Mouse (Mus musculus): ENCODE measurements at regions not wholly inside any gene's neighbourhood (a gene's known extent, or its start where the extent isn't known, plus 50 kb on each side); places are given as distances from the start of the nearest gene placed in this dataset.

- no peak for ATAC-seq (ENCODE audit: extremely low read depth, insufficient number of reproducible peaks, low FRiP score, poor library complexity, severe bottlenecking)
- Histone ChIP-seq H3K36me3 (replicated peaks) (no peaks in the 10 kb centered on the region), H3K4me1 (ENCODE audit: insufficient read depth, low read depth, low read length) (no peaks in the 10 kb centered on the region), H3K4me3 (ENCODE audit: low read depth, low read length) (no peak overlapping the region), H3K9me3 (replicated peaks) (no peaks in the 10 kb centered on the region), H3K27me3 (ENCODE audit: insufficient read depth, low read length) (peaks cover 6% of the 10 kb centered on the region; the same call in 1 of the 2 replicates)
- TF ChIP-seq POLR2AphosphoS5 (IDR thresholded peaks at IDR 0.05; ENCODE audit: insufficient replicate concordance, low read depth, low read length) (no peak), GATA1 (IDR thresholded peaks at IDR 0.05; ENCODE audit: borderline replicate concordance, low read length) (no peak), CTCF (IDR thresholded peaks at IDR 0.05; ENCODE audit: low read depth, low read length) (no peak), TAL1 (conservative IDR thresholded peaks at IDR 0.05; ENCODE audit: low read depth, low read length) (no peak), GATA2 (IDR thresholded peaks at IDR 0.05; ENCODE audit: borderline replicate concordance, low read depth, low read length) (no peak)
- no peak for DNase-seq (ENCODE audit: low spot score)
Measured at GRCm38 (mm10) chr15:43615727-43616126, 3481.6 kb downstream of the 9330182O14Rik start.

- DNase-seq (ENCODE audit: low spot score) (no peak), ATAC-seq (ENCODE audit: extremely low read depth, insufficient number of reproducible peaks, low FRiP score, poor library complexity, severe bottlenecking) (no peak)
- Histone ChIP-seq H3K9me3 (replicated peaks) (no peaks in the 10 kb centered on the region), H3K36me3 (replicated peaks) (no peaks in the 10 kb centered on the region), H3K4me1 (ENCODE audit: insufficient read depth, low read depth, low read length) (no peaks in the 10 kb centered on the region), H3K4me3 (ENCODE audit: low read depth, low read length) (no peak overlapping the region), H3K27me3 (ENCODE audit: insufficient read depth, low read length) (0 out of 2 replicates have a peak, but pooled peaks cover 2% of the 10 kb centered on the region)
- TF ChIP-seq GATA2 (IDR thresholded peaks at IDR 0.05; ENCODE audit: borderline replicate concordance, low read depth, low read length) (no peak), TAL1 (conservative IDR thresholded peaks at IDR 0.05; ENCODE audit: low read depth, low read length) (no peak), CTCF (IDR thresholded peaks at IDR 0.05; ENCODE audit: low read depth, low read length) (no peak), GATA1 (IDR thresholded peaks at IDR 0.05; ENCODE audit: borderline replicate concordance, low read length) (no peak), POLR2AphosphoS5 (IDR thresholded peaks at IDR 0.05; ENCODE audit: insufficient replicate concordance, low read depth, low read length) (no peak)
Measured at GRCm38 (mm10) chr15:43624431-43624965, 3490.3 kb downstream of the 9330182O14Rik start.

GRCm38 (mm10) chr15:43625021-43625510, 3490.9 kb downstream of the 9330182O14Rik start:
- DNase-seq (ENCODE audit: low spot score) (no peak), ATAC-seq (ENCODE audit: extremely low read depth, insufficient number of reproducible peaks, low FRiP score, poor library complexity, severe bottlenecking) (no peak)
- Histone ChIP-seq H3K36me3 (replicated peaks) (no peaks in the 10 kb centered on the region), H3K9me3 (replicated peaks) (no peaks in the 10 kb centered on the region), H3K4me3 (ENCODE audit: low read depth, low read length) (no peak overlapping the region), H3K27me3 (ENCODE audit: insufficient read depth, low read length) (0 out of 2 replicates have a peak, but pooled peaks cover 2% of the 10 kb centered on the region), H3K4me1 (ENCODE audit: insufficient read depth, low read depth, low read length) (no peaks in the 10 kb centered on the region)
- TF ChIP-seq POLR2AphosphoS5 (IDR thresholded peaks at IDR 0.05; ENCODE audit: insufficient replicate concordance, low read depth, low read length) (no peak), GATA1 (IDR thresholded peaks at IDR 0.05; ENCODE audit: borderline replicate concordance, low read length) (no peak), GATA2 (IDR thresholded peaks at IDR 0.05; ENCODE audit: borderline replicate concordance, low read depth, low read length) (no peak), TAL1 (conservative IDR thresholded peaks at IDR 0.05; ENCODE audit: low read depth, low read length) (no peak), CTCF (IDR thresholded peaks at IDR 0.05; ENCODE audit: low read depth, low read length) (no peak)

GRCm38 (mm10) chr15:43650818-43651500, 3516.8 kb downstream of the 9330182O14Rik start:
- no peak for DNase-seq (ENCODE audit: low spot score)
- TF ChIP-seq TAL1 (conservative IDR thresholded peaks at IDR 0.05; ENCODE audit: low read depth, low read length) (no peak), GATA2 (IDR thresholded peaks at IDR 0.05; ENCODE audit: borderline replicate concordance, low read depth, low read length) (no peak), GATA1 (IDR thresholded peaks at IDR 0.05; ENCODE audit: borderline replicate concordance, low read length) (no peak), POLR2AphosphoS5 (IDR thresholded peaks at IDR 0.05; ENCODE audit: insufficient replicate concordance, low read depth, low read length) (no peak), CTCF (IDR thresholded peaks at IDR 0.05; ENCODE audit: low read depth, low read length) (no peak)
- H3K4me1 ChIP-seq (ENCODE audit: insufficient read depth, low read depth, low read length) = no peaks in the 10 kb centered on the region

GRCm38 (mm10) chr15:43663648-43664047, 3529.5 kb downstream of the 9330182O14Rik start:
- Histone ChIP-seq H3K9me3 (replicated peaks) (no peaks in the 10 kb centered on the region), H3K4me3 (ENCODE audit: low read depth, low read length) (no peak overlapping the region), H3K4me1 (ENCODE audit: insufficient read depth, low read depth, low read length) (no peaks in the 10 kb centered on the region), H3K27me3 (ENCODE audit: insufficient read depth, low read length) (peaks cover 10% of the 10 kb centered on the region; the same call in 1 of the 2 replicates), H3K36me3 (replicated peaks) (no peaks in the 10 kb centered on the region)
- no peak for ATAC-seq (ENCODE audit: extremely low read depth, insufficient number of reproducible peaks, low FRiP score, poor library complexity, severe bottlenecking)
- no peak for TF ChIP-seq GATA1 (IDR thresholded peaks at IDR 0.05; ENCODE audit: borderline replicate concordance, low read length)
- no peak for TF ChIP-seq CTCF (IDR thresholded peaks at IDR 0.05; ENCODE audit: low read depth, low read length)
- TF ChIP-seq POLR2AphosphoS5 (IDR thresholded peaks at IDR 0.05; ENCODE audit: insufficient replicate concordance, low read depth, low read length) = no peak
- TF ChIP-seq TAL1 (conservative IDR thresholded peaks at IDR 0.05; ENCODE audit: low read depth, low read length) = no peak
- TF ChIP-seq GATA2 (IDR thresholded peaks at IDR 0.05; ENCODE audit: borderline replicate concordance, low read depth, low read length) = no peak
- no peak for DNase-seq (ENCODE audit: low spot score)

More at GRCm38 (mm10) chr15:43650818-43651500, 3516.8 kb downstream of the 9330182O14Rik start:
- Histone ChIP-seq H3K27me3 (ENCODE audit: insufficient read depth, low read length) (no peaks in the 10 kb centered on the region), H3K36me3 (replicated peaks) (no peaks in the 10 kb centered on the region), H3K4me3 (ENCODE audit: low read depth, low read length) (no peak overlapping the region), H3K9me3 (replicated peaks) (no peaks in the 10 kb centered on the region)
- no peak for ATAC-seq (ENCODE audit: extremely low read depth, insufficient number of reproducible peaks, low FRiP score, poor library complexity, severe bottlenecking)

GRCm38 (mm10) chr15:43678844-43679243, 3544.7 kb downstream of the 9330182O14Rik start:
- Histone ChIP-seq H3K4me3 (ENCODE audit: low read depth, low read length) (no peak overlapping the region), H3K36me3 (replicated peaks) (no peaks in the 10 kb centered on the region), H3K9me3 (replicated peaks) (no peaks in the 10 kb centered on the region), H3K4me1 (ENCODE audit: insufficient read depth, low read depth, low read length) (no peaks in the 10 kb centered on the region), H3K27me3 (ENCODE audit: insufficient read depth, low read length) (no peaks in the 10 kb centered on the region)
- no peak for DNase-seq (ENCODE audit: low spot score)
- TF ChIP-seq POLR2AphosphoS5 (IDR thresholded peaks at IDR 0.05; ENCODE audit: insufficient replicate concordance, low read depth, low read length) (no peak), TAL1 (conservative IDR thresholded peaks at IDR 0.05; ENCODE audit: low read depth, low read length) (no peak), GATA2 (IDR thresholded peaks at IDR 0.05; ENCODE audit: borderline replicate concordance, low read depth, low read length) (no peak), GATA1 (IDR thresholded peaks at IDR 0.05; ENCODE audit: borderline replicate concordance, low read length) (no peak), CTCF (IDR thresholded peaks at IDR 0.05; ENCODE audit: low read depth, low read length) (no peak)
- 0 out of 2 replicates have a peak, but pooled peaks have one; percentile 22 for ATAC-seq (ENCODE audit: extremely low read depth, insufficient number of reproducible peaks, low FRiP score, poor library complexity, severe bottlenecking)
